Mouse (Mus musculus) G1E (cell line): ENCODE data around the gene Sulf2. TPM values are rescaled to one million over a fixed set of nuclear protein-coding genes. Genes with fewer than 3 reads are reported as not detected.

Source experiments
- ATAC-seq: 2 replicates; pipeline ENCODE4 v1.8.0; 2016; ENCODE audit warnings: mild to moderate bottlenecking; ENCODE audit not compliant: insufficient number of reproducible peaks, poor library complexity, low FRiP score, severe bottlenecking; ENCODE audit errors: extremely low read depth
- DNase-seq: peaks from one replicate; pipeline ENCODE4 v3.0.0; 2012; ENCODE audit warnings: low spot score
- H3K27me3 ChIP-seq: 2 replicates; pipeline ENCODE4 v1.6.1; 2012; ENCODE audit warnings: mild to moderate bottlenecking, low read length, inconsistent platforms; ENCODE audit not compliant: insufficient read depth
- H3K36me3 ChIP-seq: replicated peaks from 2 replicates; pipeline ENCODE3; 2012; ENCODE audit warnings: mild to moderate bottlenecking, inconsistent platforms
- H3K4me1 ChIP-seq: 2 replicates; pipeline ENCODE4 v1.6.1; 2012; ENCODE audit warnings: low read depth, low read length, inconsistent platforms, mixed read lengths; ENCODE audit not compliant: insufficient read depth
- H3K4me3 ChIP-seq: 2 replicates; pipeline ENCODE4 v1.5.1; 2012; ENCODE audit warnings: low read depth, mild to moderate bottlenecking, inconsistent platforms, low read length, moderate library complexity, mixed read lengths
- H3K9me3 ChIP-seq: replicated peaks from 2 replicates; pipeline ENCODE4 v1.6.1; 2012; ENCODE audit warnings: inconsistent platforms
- CTCF ChIP-seq: IDR thresholded peaks from 2 replicates; pipeline ENCODE4 v1.5.1; 2012; ENCODE audit warnings: low read depth, low read length, inconsistent platforms, mixed read lengths
- GATA1 ChIP-seq: IDR thresholded peaks from 2 replicates; pipeline ENCODE4 v1.6.1; 2012; ENCODE audit warnings: borderline replicate concordance, low read length, inconsistent platforms, mixed read lengths
- GATA2 ChIP-seq: IDR thresholded peaks from 2 replicates; pipeline ENCODE4 v1.6.1; 2012; ENCODE audit warnings: low read depth, low read length, inconsistent platforms, borderline replicate concordance
- POLR2AphosphoS5 ChIP-seq: IDR thresholded peaks from 2 replicates; pipeline ENCODE4 v1.6.1; 2012; ENCODE audit warnings: low read depth, low read length, inconsistent platforms; ENCODE audit not compliant: insufficient replicate concordance
- TAL1 ChIP-seq: conservative IDR thresholded peaks from 2 replicates; pipeline ENCODE4 v1.6.1; 2012; ENCODE audit warnings: low read depth, low read length, inconsistent platforms, mixed read lengths
- polyA plus RNA-seq: library from polyadenylated mRNA; stranded (reverse); fragments of >175 nt; gene quantifications from 2 replicates; pipeline ENCODE4 v1.2.3, GENCODE M21; 2012
- total RNA-seq, 2 experiments: library from RNA; stranded (forward) in 1 of 2; stranded (reverse) in 1 of 2; fragments of 200-1000 nt in 1 of 2; fragments of >200 nt in 1 of 2; fragmentation: Nextera tagmentation in 1 of 2; gene quantifications; 2 replicates each; pipeline ENCODE4 v1.2.3; 2014 to 2017

The Sulf2 gene
- total and polyA plus RNA-seq, 3 experiments = 0.16 TPM; not detected in 2

- Histone ChIP-seq H3K27me3 (peaks cover 6% of the 10 kb centered on the region; the same call in 1 of the 2 replicates), H3K9me3 (no peaks in the 10 kb centered on the region), H3K4me1 (peaks cover 6% of the 10 kb centered on the region), H3K4me3 (no peak overlapping the region), H3K36me3 (no peaks in the 10 kb centered on the region)
- ATAC-seq = no peak; the same call in 1 of the 2 replicates
- peak; percentile 32 for DNase-seq
- TF ChIP-seq CTCF (peak; percentile 84), TAL1 (no peak)
Observed at GRCm38 (mm10) chr2:166082193-166082592, 73.3 kb downstream of the Sulf2 start.

- Histone ChIP-seq H3K4me3 (no peak overlapping the region), H3K27me3 (peaks cover 6% of the 10 kb centered on the region; the same call in 1 of the 2 replicates), H3K9me3 (no peaks in the 10 kb centered on the region), H3K4me1 (peaks cover 6% of the 10 kb centered on the region), H3K36me3 (no peaks in the 10 kb centered on the region)
- DNase-seq (no peak), ATAC-seq (no peak)
- TF ChIP-seq GATA1 (no peak), CTCF (no peak), POLR2AphosphoS5 (no peak), GATA2 (no peak), TAL1 (no peak)
Observed at GRCm38 (mm10) chr2:166080967-166081750, 74.3 kb downstream of the Sulf2 start.

DNA sequence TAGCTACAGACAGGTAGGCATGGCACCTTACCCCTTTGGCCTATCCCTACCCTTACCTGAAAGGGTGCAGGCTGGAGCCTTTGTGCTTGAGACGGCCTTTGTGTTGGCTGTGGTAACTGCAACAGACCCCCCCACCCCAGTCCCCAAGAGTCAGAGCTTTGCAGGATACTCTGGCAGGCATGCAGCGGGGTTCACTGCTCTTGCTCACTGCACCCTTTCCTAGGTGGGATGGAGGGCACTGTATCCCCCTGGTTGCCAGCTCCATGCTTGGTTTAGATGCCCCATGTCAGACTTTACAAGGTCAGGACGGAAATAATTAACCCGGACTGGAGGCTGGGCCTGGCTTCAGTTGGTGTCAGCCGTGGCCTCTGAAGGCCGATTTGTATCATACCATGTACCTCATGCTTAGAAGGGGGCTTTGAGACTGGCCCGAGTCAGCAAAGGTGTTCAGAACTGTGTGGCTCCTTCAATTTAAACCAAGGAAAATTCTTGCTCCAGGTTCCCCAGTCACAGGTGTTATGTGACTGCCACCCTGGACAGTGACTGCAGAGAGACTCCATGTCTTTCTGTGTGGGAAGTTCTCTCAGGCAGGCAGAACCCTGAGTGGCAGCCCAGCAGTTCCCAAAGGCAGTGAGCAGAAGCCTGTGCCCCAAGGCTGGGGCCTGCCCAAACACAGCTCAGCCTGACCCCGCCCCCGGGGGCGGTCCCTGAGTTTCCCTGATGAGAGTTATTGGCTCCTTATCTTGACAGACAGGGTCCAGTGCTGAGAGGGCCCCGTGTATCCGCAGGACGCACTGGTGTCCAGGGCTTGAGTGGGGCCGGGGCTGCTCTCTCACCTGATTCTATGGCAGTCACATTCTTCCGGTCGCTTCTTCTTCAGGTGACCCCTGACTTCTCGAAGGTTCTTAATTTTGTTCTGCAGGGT, 75.2 kb downstream of the Sulf2 start:
- TF ChIP-seq POLR2AphosphoS5 = no peak
- no peak for TF ChIP-seq TAL1
- TF ChIP-seq GATA2 = no peak
- no peak for TF ChIP-seq CTCF
- TF ChIP-seq GATA1 = no peak
- H3K4me3 ChIP-seq = no peak overlapping the region
- H3K36me3 ChIP-seq = no peaks in the 10 kb centered on the region
- no peak for DNase-seq
- peaks cover 6% of the 10 kb centered on the region; the same call in 1 of the 2 replicates for H3K27me3 ChIP-seq
- no peaks in the 10 kb centered on the region for H3K9me3 ChIP-seq
- ATAC-seq = peak; percentile 41; the same call in 1 of the 2 replicates
- H3K4me1 ChIP-seq = peaks cover 6% of the 10 kb centered on the region

- no peaks in the 10 kb centered on the region for H3K36me3 ChIP-seq
- no peak for TF ChIP-seq CTCF
- TF ChIP-seq GATA2 = no peak
- no peak for TF ChIP-seq POLR2AphosphoS5
- no peak for TF ChIP-seq TAL1
- no peak for TF ChIP-seq GATA1
- H3K9me3 ChIP-seq = no peaks in the 10 kb centered on the region
- DNase-seq = no peak
- peaks cover 6% of the 10 kb centered on the region; the same call in 1 of the 2 replicates for H3K27me3 ChIP-seq
- H3K4me1 ChIP-seq = peaks cover 6% of the 10 kb centered on the region
- no peak for ATAC-seq
- H3K4me3 ChIP-seq = no peak overlapping the region
Observed at GRCm38 (mm10) chr2:166079231-166079630, 76.2 kb downstream of the Sulf2 start.

- no peaks in the 10 kb centered on the region for H3K9me3 ChIP-seq
- DNase-seq (no peak), ATAC-seq (no peak)
- H3K36me3 ChIP-seq = no peaks in the 10 kb centered on the region
- peaks cover 6% of the 10 kb centered on the region for H3K4me1 ChIP-seq
- no peak overlapping the region for H3K4me3 ChIP-seq
- TF ChIP-seq POLR2AphosphoS5 = no peak
- TF ChIP-seq CTCF = no peak
- TF ChIP-seq TAL1 = no peak
- peaks cover 6% of the 10 kb centered on the region; the same call in 1 of the 2 replicates for H3K27me3 ChIP-seq
Observed at GRCm38 (mm10) chr2:166077371-166077770, 78.1 kb downstream of the Sulf2 start.

DNA sequence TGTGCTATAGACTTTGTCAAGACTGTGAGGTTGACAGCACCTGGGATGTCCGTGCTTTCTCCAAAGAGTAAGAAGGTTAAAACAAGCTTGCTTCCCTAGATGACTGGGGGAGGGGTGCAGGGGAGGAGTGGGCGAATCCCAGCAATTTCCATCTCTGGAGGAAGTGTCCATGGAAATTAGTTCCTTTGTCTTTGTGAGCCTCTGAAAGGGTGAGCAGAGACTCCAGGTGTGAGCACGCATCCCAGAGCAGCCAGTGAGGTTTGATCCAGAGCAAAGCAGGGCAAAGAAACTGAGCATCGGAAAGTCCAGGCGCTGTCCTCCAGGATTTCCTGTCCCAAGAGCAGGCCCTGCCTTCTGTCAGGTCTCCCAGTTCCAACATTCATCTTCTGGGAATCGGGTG, 81.1 kb downstream of the Sulf2 start:
- peaks cover 2% of the 10 kb centered on the region; the same call in 1 of the 2 replicates for H3K27me3 ChIP-seq
- peaks cover 6% of the 10 kb centered on the region for H3K4me1 ChIP-seq
- TF ChIP-seq POLR2AphosphoS5 = no peak
- ATAC-seq (no peak), DNase-seq (no peak)
- no peaks in the 10 kb centered on the region for H3K9me3 ChIP-seq
- H3K4me3 ChIP-seq = no peak overlapping the region
- peaks cover 19% of the 10 kb centered on the region for H3K36me3 ChIP-seq
